Mouse (Mus musculus) C2C12 (cell line): ENCODE measurements around the gene Rnf182. TPM values are rescaled to one million over a fixed set of nuclear protein-coding genes. Genes with fewer than 3 reads are reported as not detected.

Experiments
- H3K27me3 ChIP-seq: one replicate; pipeline ENCODE4 v1.6.1; 2011; ENCODE audit not compliant: control insufficient read depth, insufficient read depth, insufficient read length
- H3K36me3 ChIP-seq: one replicate; pipeline ENCODE4 v1.6.1; 2011; ENCODE audit not compliant: control insufficient read depth, insufficient read depth
- H3K4me3 ChIP-seq: one replicate; pipeline ENCODE4 v1.5.1; 2011; ENCODE audit warnings: mild to moderate bottlenecking, control low read depth; ENCODE audit not compliant: poor library complexity, insufficient read depth, severe bottlenecking
- H3K79me2 ChIP-seq: one replicate; pipeline ENCODE4 v1.6.1; 2011; ENCODE audit not compliant: control insufficient read depth, insufficient read depth
- H3K79me3 ChIP-seq: one replicate; pipeline ENCODE4 v1.6.1; 2011; ENCODE audit warnings: low read depth, control low read depth
- H3ac ChIP-seq: one replicate; pipeline ENCODE3; 2011; ENCODE audit warnings: low read depth; ENCODE audit not compliant: control insufficient read depth, insufficient read length
- CEBPB ChIP-seq: IDR thresholded peaks from one replicate; pipeline ENCODE4 v1.6.1; 2011; ENCODE audit warnings: low read depth, mild to moderate bottlenecking, control low read depth, moderate library complexity
- CTCF ChIP-seq: IDR thresholded peaks from one replicate; pipeline ENCODE4 v1.5.1; 2011; ENCODE audit not compliant: control insufficient read depth, insufficient read depth, insufficient read length
- FOSL1 ChIP-seq: IDR thresholded peaks from one replicate; pipeline ENCODE4 v1.8.0; 2011; ENCODE audit warnings: mild to moderate bottlenecking, low read length; ENCODE audit not compliant: poor library complexity, insufficient read depth, severe bottlenecking
- MAX ChIP-seq: IDR thresholded peaks from one replicate; pipeline ENCODE4 v1.6.1; 2011; ENCODE audit warnings: mild to moderate bottlenecking, control low read depth
- MYOD1 ChIP-seq: IDR thresholded peaks from one replicate; pipeline ENCODE4 v1.6.1; 2011; ENCODE audit warnings: low read depth; ENCODE audit not compliant: control insufficient read depth, insufficient read length
- MYOG ChIP-seq: IDR thresholded peaks from one replicate; pipeline ENCODE4 v1.6.1; 2011; ENCODE audit not compliant: control insufficient read depth, insufficient read length; ENCODE audit errors: extremely low read depth
- USF1 ChIP-seq: IDR thresholded peaks from one replicate; pipeline ENCODE4 v1.6.1; 2011; ENCODE audit warnings: low read depth, mild to moderate bottlenecking, control low read depth, moderate library complexity
- long read RNA-seq, 2 experiments: library from polyadenylated mRNA; unstranded; transcript quantifications; one replicate each; pipeline ENCODE4 v2.0.0; 2019 to 2020
- polyA plus RNA-seq: library from polyadenylated mRNA; unstranded; fragments of >200 nt; fragmentation: generic; extraction: Trizol; gene quantifications from one replicate; pipeline ENCODE4 v1.2.1, GENCODE M21; 2012; ENCODE audit warnings: missing spikeins

The Rnf182 gene
- 0.01 TPM for polyA plus RNA-seq
- long read RNA-seq, experiment 1, result 0 reads
- long read RNA-seq, experiment 2, result 0 reads

DNA sequence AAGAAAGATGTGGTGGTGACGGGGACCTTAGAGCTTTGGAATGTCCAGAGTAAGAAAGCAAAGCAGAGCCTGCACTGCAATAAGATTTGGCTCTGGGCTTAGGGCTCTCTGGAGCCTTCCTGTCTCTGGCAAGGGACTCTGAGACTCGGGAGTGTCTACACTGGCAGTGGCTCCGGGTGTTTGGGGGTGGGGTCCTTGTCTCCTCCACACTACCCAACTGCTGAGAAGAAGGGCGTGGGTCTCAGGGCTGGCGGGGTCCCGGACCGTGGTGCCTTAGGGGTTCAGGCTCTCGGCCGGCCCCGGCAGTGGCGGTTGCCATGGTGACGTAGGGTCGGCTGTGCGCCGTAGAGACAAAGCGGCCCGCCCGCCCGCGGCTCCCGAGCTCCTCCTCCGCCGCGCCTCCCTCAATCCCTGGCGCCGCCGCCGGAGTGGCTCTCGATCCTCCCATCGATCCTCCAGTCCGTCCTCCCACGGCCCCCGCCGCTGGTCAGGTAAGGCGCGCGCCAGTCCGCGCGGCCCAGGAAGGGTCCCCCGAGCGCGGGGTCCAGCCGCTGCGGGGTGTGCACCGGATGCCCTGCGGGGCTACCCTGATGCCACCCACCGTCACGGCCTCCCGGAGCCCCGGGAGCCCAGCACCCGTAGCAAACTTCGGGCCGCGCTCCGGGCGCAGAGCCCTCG lies at the start of gene Rnf182:
TSS of gene Rnf182 (plus strand) at position 134 of the 678 bp plus-strand sequence.
- TF ChIP-seq CEBPB (no peak), MAX (no peak), USF1 (no peak), CTCF (no peak), FOSL1 (no peak), MYOD1 (no peak), MYOG (no peak)
- Histone ChIP-seq H3K4me3 (peak within 1 kb of the TSS; percentile 11), H3K79me2 (no peaks in the 10 kb centered on the region), H3ac (peak within 1 kb of the TSS; percentile 61), H3K79me3 (no peaks in the 10 kb centered on the region), H3K27me3 (peaks cover 13% of the 10 kb centered on the region), H3K36me3 (no peaks in the 10 kb centered on the region)

DNA sequence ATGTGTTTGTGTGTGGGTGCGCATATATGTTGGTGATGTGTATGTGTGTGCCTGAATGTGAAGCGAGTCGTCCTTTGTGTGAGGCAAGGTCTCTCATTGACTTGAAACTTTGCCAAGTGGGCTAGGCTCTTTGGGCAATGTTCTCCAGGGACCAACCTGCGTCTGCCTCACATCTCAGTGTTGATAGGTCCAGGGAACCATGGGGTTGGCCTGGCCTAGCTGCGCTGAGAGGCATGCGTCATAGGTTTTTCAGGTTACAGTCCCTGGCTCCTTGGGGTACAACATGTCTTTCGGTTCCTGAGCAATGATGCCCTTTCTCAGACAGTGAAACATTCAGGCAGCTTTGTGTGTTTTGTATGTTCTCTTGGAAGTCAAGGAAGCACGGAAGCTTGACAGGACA lies 49.3 kb upstream of the Rnf182 start:
- H3ac ChIP-seq, result no peak overlapping the region
- no peaks in the 10 kb centered on the region for H3K36me3 ChIP-seq
- H3K4me3 ChIP-seq, result no peak overlapping the region
- no peaks in the 10 kb centered on the region for H3K79me2 ChIP-seq
- TF ChIP-seq CTCF (no peak), CEBPB (no peak), MAX (no peak), FOSL1 (no peak), MYOD1 (no peak), MYOG (no peak), USF1 (no peak)
- H3K27me3 ChIP-seq, result no peaks in the 10 kb centered on the region
- no peaks in the 10 kb centered on the region for H3K79me3 ChIP-seq

GRCm38 (mm10) chr13:43567141-43567891 lies 48.2 kb upstream of the Rnf182 start:
- no peaks in the 10 kb centered on the region for H3K79me3 ChIP-seq
- H3ac ChIP-seq, result no peak overlapping the region
- H3K27me3 ChIP-seq, result no peaks in the 10 kb centered on the region
- TF ChIP-seq MAX (no peak), MYOG (no peak), CTCF (no peak), MYOD1 (no peak), CEBPB (no peak), USF1 (no peak), FOSL1 (no peak)
- no peaks in the 10 kb centered on the region for H3K36me3 ChIP-seq
- H3K4me3 ChIP-seq, result no peak overlapping the region
- no peaks in the 10 kb centered on the region for H3K79me2 ChIP-seq

DNA sequence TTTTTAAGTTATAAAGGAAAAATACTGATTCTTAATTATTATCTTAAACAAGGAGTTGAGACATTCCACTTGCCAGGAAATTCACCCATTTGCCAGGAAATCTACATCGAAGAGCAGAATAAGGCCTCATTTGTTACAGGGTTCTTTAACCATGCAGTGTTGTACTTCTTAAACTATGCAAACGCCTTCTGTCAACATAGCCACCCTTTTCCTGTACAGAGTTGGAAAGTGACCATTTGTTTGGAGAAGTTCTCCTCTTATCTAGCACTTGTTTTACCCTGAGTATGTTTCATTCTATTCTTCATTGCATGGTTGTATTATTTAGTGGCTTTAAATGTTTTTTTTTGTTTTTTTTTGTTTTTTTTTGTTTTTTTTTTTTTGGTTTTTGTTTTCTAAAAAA lies 41.5 kb upstream of the Rnf182 start:
- Histone ChIP-seq H3K79me3 (no peaks in the 10 kb centered on the region), H3K4me3 (no peak overlapping the region), H3K27me3 (no peaks in the 10 kb centered on the region), H3K79me2 (no peaks in the 10 kb centered on the region), H3ac (no peak overlapping the region), H3K36me3 (no peaks in the 10 kb centered on the region)
- TF ChIP-seq USF1 (no peak), FOSL1 (no peak), MYOG (no peak), MYOD1 (no peak), CTCF (no peak), CEBPB (no peak), MAX (no peak)

- Histone ChIP-seq H3ac (no peak overlapping the region), H3K36me3 (no peaks in the 10 kb centered on the region), H3K4me3 (no peak overlapping the region), H3K79me2 (no peaks in the 10 kb centered on the region), H3K79me3 (no peaks in the 10 kb centered on the region), H3K27me3 (no peaks in the 10 kb centered on the region)
- no peak for TF ChIP-seq FOSL1
- TF ChIP-seq CEBPB, result no peak
- no peak for TF ChIP-seq MYOD1
- TF ChIP-seq MYOG, result no peak
- TF ChIP-seq USF1, result no peak
- no peak for TF ChIP-seq MAX
- no peak for TF ChIP-seq CTCF
These were observed 40.1 kb upstream of the Rnf182 start for GRCm38 (mm10) chr13:43575431-43575830.
